Mouse (Mus musculus) lung, embryonic 14.5 days (tissue): Measurements from ENCODE around the gene Gcsh. TPM values are rescaled to one million over a fixed set of nuclear protein-coding genes. Genes with fewer than 3 reads are reported as not detected.

ENCODE experiments used
- ATAC-seq: fragments of 200-750 bp; cut with Nextera tagmentation; 2 replicates; pipeline ENCODE4 v1.8.0; 2017; ENCODE audit warnings: mild to moderate bottlenecking, moderate TSS enrichment, moderate library complexity; ENCODE audit not compliant: insufficient read depth
- DNase-seq: peaks from one replicate; pipeline ENCODE4 v3.0.0-alpha.2; 2015
- H3K27ac ChIP-seq: fragments of 300-500 bp; sonication (generic); 2 replicates; pipeline ENCODE4 v1.5.1; 2014; ENCODE audit warnings: low read depth, mild to moderate bottlenecking, moderate library complexity
- H3K27me3 ChIP-seq: fragments of 300-500 bp; sonication (generic); 2 replicates; pipeline ENCODE4 v1.6.1; 2014; ENCODE audit warnings: low read length, control low read depth; ENCODE audit not compliant: insufficient read depth
- H3K36me3 ChIP-seq: fragments of 300-500 bp; sonication (generic); 2 replicates; pipeline ENCODE4 v1.6.1; 2014; ENCODE audit warnings: control low read depth; ENCODE audit not compliant: insufficient read depth
- H3K4me1 ChIP-seq: fragments of 300-500 bp; sonication (generic); 2 replicates; pipeline ENCODE4 v1.6.1; 2014; ENCODE audit warnings: antibody characterized with exemption, control low read depth; ENCODE audit not compliant: insufficient read depth
- H3K4me2 ChIP-seq: fragments of 300-500 bp; sonication (generic); 2 replicates; pipeline ENCODE4 v1.6.1; 2014; ENCODE audit warnings: mild to moderate bottlenecking
- H3K4me3 ChIP-seq: fragments of 300-500 bp; sonication (generic); 2 replicates; pipeline ENCODE4 v1.5.1; 2014; ENCODE audit warnings: low read depth, low read length
- H3K9ac ChIP-seq: fragments of 300-500 bp; sonication (generic); 2 replicates; pipeline ENCODE4 v1.6.1; 2014
- H3K9me3 ChIP-seq: fragments of 300-500 bp; sonication (generic); 2 replicates; pipeline ENCODE4 v1.6.1; 2016; ENCODE audit warnings: low read depth, low read length, control low read depth
- CTCF ChIP-seq: IDR thresholded peaks from 2 replicates; pipeline ENCODE4 v1.5.1; 2016; ENCODE audit warnings: antibody characterized with exemption, low read depth
- WGBS: fragments of 180-500 bp; shearing (Covaris S2); extraction: QIAGEN DNeasy Blood & Tissue Kit; methylation state at CpG from one replicate; pipeline ENCODE4 v1.1.7; 2014; 5-methylcytosine and 5-hydroxymethylcytosine counted together
- polyA plus RNA-seq: library from polyadenylated mRNA; unstranded; fragments of >200 nt; fragmentation: Nextera tagmentation; extraction: Ambion mirVana; gene quantifications from 2 replicates; pipeline ENCODE4 v1.2.1, GENCODE M21; 2014

Gene Gcsh
- polyA plus RNA-seq, 1 experiment from 2014 or later = 143 TPM

- DNase-seq = no peak
- no peaks in the 10 kb centered on the region for H3K36me3 ChIP-seq
- no peak overlapping the region for H3K9ac ChIP-seq
- no peak overlapping the region for H3K4me3 ChIP-seq
- H3K27ac ChIP-seq = no peak overlapping the region
- no peaks in the 10 kb centered on the region for H3K4me1 ChIP-seq
- ATAC-seq = no peak
- no peak for TF ChIP-seq CTCF
- H3K4me2 ChIP-seq = no peak overlapping the region
- H3K9me3 ChIP-seq = no peaks in the 10 kb centered on the region
- 86% methylated on average over 5 of the region's 5 CpGs for WGBS
- no peaks in the 10 kb centered on the region for H3K27me3 ChIP-seq
These were observed 34.3 kb upstream of the Gcsh start for GRCm38 (mm10) chr8:117027601-117028000.

GRCm38 (mm10) chr8:117022297-117022993 lies 29.1 kb upstream of the Gcsh start:
- H3K4me1 ChIP-seq = no peaks in the 10 kb centered on the region
- WGBS = 46% methylated on average over 1 of the region's 1 CpGs
- no peak overlapping the region for H3K4me2 ChIP-seq
- H3K4me3 ChIP-seq = no peak overlapping the region
- H3K9me3 ChIP-seq = no peaks in the 10 kb centered on the region
- DNase-seq = peak; percentile 73
- TF ChIP-seq CTCF = peak; percentile 33; the same call in 1 of the 2 replicates
- H3K27ac ChIP-seq = no peak overlapping the region
- peak; percentile 90 for ATAC-seq
- H3K27me3 ChIP-seq = no peaks in the 10 kb centered on the region
- no peak overlapping the region for H3K9ac ChIP-seq
- H3K36me3 ChIP-seq = no peaks in the 10 kb centered on the region

GRCm38 (mm10) chr8:117019323-117020275 lies 26.3 kb upstream of the Gcsh start:
- Histone ChIP-seq H3K4me3 (no peak overlapping the region), H3K9me3 (no peaks in the 10 kb centered on the region), H3K36me3 (no peaks in the 10 kb centered on the region), H3K27me3 (no peaks in the 10 kb centered on the region), H3K9ac (no peak overlapping the region), H3K27ac (no peak overlapping the region), H3K4me2 (no peak overlapping the region), H3K4me1 (no peaks in the 10 kb centered on the region)
- ATAC-seq (no peak), DNase-seq (peak; percentile 66)
- WGBS = 65% methylated on average over 18 of the region's 18 CpGs
- TF ChIP-seq CTCF = no peak

- ATAC-seq (no peak), DNase-seq (no peak)
- Histone ChIP-seq H3K4me1 (no peaks in the 10 kb centered on the region), H3K9ac (no peak overlapping the region), H3K9me3 (no peaks in the 10 kb centered on the region), H3K4me2 (no peak overlapping the region), H3K36me3 (no peaks in the 10 kb centered on the region), H3K4me3 (no peak overlapping the region), H3K27ac (no peak overlapping the region), H3K27me3 (no peaks in the 10 kb centered on the region)
- TF ChIP-seq CTCF = no peak
- 83% methylated on average over 4 of the region's 4 CpGs for WGBS
These were observed 24.6 kb upstream of the Gcsh start for GRCm38 (mm10) chr8:117017896-117018295.

GRCm38 (mm10) chr8:117017006-117017405 lies 23.7 kb upstream of the Gcsh start:
- H3K9me3 ChIP-seq = no peaks in the 10 kb centered on the region
- H3K4me3 ChIP-seq = no peak overlapping the region
- H3K9ac ChIP-seq = no peak overlapping the region
- WGBS = 64% methylated on average over 8 of the region's 8 CpGs
- ATAC-seq = no peak
- no peak overlapping the region for H3K4me2 ChIP-seq
- DNase-seq = no peak
- no peak for TF ChIP-seq CTCF
- H3K27me3 ChIP-seq = no peaks in the 10 kb centered on the region
- H3K4me1 ChIP-seq = no peaks in the 10 kb centered on the region
- no peaks in the 10 kb centered on the region for H3K36me3 ChIP-seq
- H3K27ac ChIP-seq = no peak overlapping the region

GRCm38 (mm10) chr8:117015670-117016069 lies 22.3 kb upstream of the Gcsh start:
- H3K4me3 ChIP-seq = no peak overlapping the region
- no peak overlapping the region for H3K9ac ChIP-seq
- H3K27me3 ChIP-seq = no peaks in the 10 kb centered on the region
- H3K9me3 ChIP-seq = no peaks in the 10 kb centered on the region
- 62% methylated on average over 4 of the region's 4 CpGs for WGBS
- no peak overlapping the region for H3K4me2 ChIP-seq
- no peak for TF ChIP-seq CTCF
- DNase-seq (no peak), ATAC-seq (no peak)
- H3K27ac ChIP-seq = no peak overlapping the region
- H3K36me3 ChIP-seq = no peaks in the 10 kb centered on the region
- no peaks in the 10 kb centered on the region for H3K4me1 ChIP-seq

- H3K4me2 ChIP-seq = no peak overlapping the region
- no peaks in the 10 kb centered on the region for H3K4me1 ChIP-seq
- H3K4me3 ChIP-seq = no peak overlapping the region
- WGBS = 78% methylated on average over 9 of the region's 9 CpGs
- no peak overlapping the region for H3K27ac ChIP-seq
- no peaks in the 10 kb centered on the region for H3K27me3 ChIP-seq
- H3K36me3 ChIP-seq = no peaks in the 10 kb centered on the region
- no peaks in the 10 kb centered on the region for H3K9me3 ChIP-seq
- no peak for TF ChIP-seq CTCF
- DNase-seq (no peak), ATAC-seq (no peak)
- H3K9ac ChIP-seq = no peak overlapping the region
These were observed 18.0 kb upstream of the Gcsh start for GRCm38 (mm10) chr8:117011366-117011765.
